Mouse (Mus musculus) mammary gland, adult 2 months (tissue): Measurements from ENCODE around the gene BC051019. TPM values are rescaled to one million over a fixed set of nuclear protein-coding genes. Genes with fewer than 3 reads are reported as not detected.

Experiments used
- polyA plus RNA-seq: library from polyadenylated mRNA; depleted of rRNA; stranded (reverse); fragments of >200 nt; gene quantifications from 2 replicates; pipeline ENCODE4 v1.2.3, GENCODE M21; 2012; ENCODE audit warnings: low replicate concordance; rRNA removed

Gene BC051019
- polyA plus RNA-seq = not detected in 2 replicates

GRCm38 (mm10) chr7:109723697-109724096 is at the start of gene BC051019:
BC051019 (minus strand) TSS chr7:109723850.

GRCm38 (mm10) chr7:109752008-109752925 is 28.6 kb upstream of the BC051019 start, which contains the start of gene Tmem9b:
Tmem9b (minus strand) TSS chr7:109752875.

GRCm38 (mm10) chr7:109731626-109732025 is 8.0 kb upstream of the BC051019 start, which contains the start of gene Ascl3:
Ascl3 (minus strand) TSS chr7:109731726.

GRCm38 (mm10) chr7:109703190-109704015 is 20.2 kb downstream of the BC051019 start, which contains the start of the genes St5 and Akip1:
St5 (minus strand) TSS chr7:109703605.
Akip1 (plus strand) TSS chr7:109703690.

Other genes starting within 250 kb of the BC051019 start
- gene Trim66, start 215.7 kb downstream of the BC051019 start, polyA plus RNA-seq = 0.23 and 0.43 TPM in 2 replicates
- 256 and 358 TPM in 2 replicates for gene Rpl27a, start 204.7 kb downstream of the BC051019 start, polyA plus RNA-seq
- gene St5, start 20.2 kb downstream of the BC051019 start, polyA plus RNA-seq = 25.5 and 32.2 TPM in 2 replicates
- gene Akip1, start 20.2 kb downstream of the BC051019 start, polyA plus RNA-seq = 8.9 and 12.2 TPM in 2 replicates
- 0.26 and 0.36 TPM in 2 replicates for gene Ascl3, start 7.9 kb upstream of the BC051019 start, polyA plus RNA-seq
- 34.3 and 53.1 TPM in 2 replicates for gene Tmem9b, start 29.0 kb upstream of the BC051019 start, polyA plus RNA-seq
- gene Nrip3, start 58.2 kb upstream of the BC051019 start, polyA plus RNA-seq = 0.07 TPM in 1 of 2 replicates, not detected in the other
- 0.09 and 0.13 TPM in 2 replicates for gene Scube2, start 141.8 kb upstream of the BC051019 start, polyA plus RNA-seq
- gene Dennd5a, start 236.6 kb upstream of the BC051019 start, polyA plus RNA-seq = 76.8 and 116 TPM in 2 replicates